Mouse (Mus musculus) liver, postnatal 0 days (tissue): ENCODE data around the gene Il6st. TPM values are rescaled to one million over a fixed set of nuclear protein-coding genes. Genes with fewer than 3 reads are reported as not detected.

Source experiments
- ATAC-seq: fragments of 200-750 bp; cut with Nextera tagmentation; 2 replicates; pipeline ENCODE4 v1.8.0; 2017; ENCODE audit warnings: mild to moderate bottlenecking, moderate library complexity
- DNase-seq: peaks from one replicate; pipeline ENCODE4 v3.0.0-alpha.2; 2016
- H3K27ac ChIP-seq: fragments of 300-500 bp; sonication (generic); 2 replicates; pipeline ENCODE4 v1.5.1; 2014; ENCODE audit warnings: antibody characterized with exemption, moderate library complexity, mild to moderate bottlenecking, low read depth
- H3K27me3 ChIP-seq: fragments of 300-500 bp; sonication (generic); 2 replicates; pipeline ENCODE4 v1.6.1; 2014; ENCODE audit warnings: low read length, control low read depth, mixed read lengths; ENCODE audit not compliant: insufficient read depth
- H3K36me3 ChIP-seq: fragments of 300-500 bp; sonication (generic); replicated peaks from 2 replicates; pipeline ENCODE4 v1.6.1; 2014; ENCODE audit warnings: mild to moderate bottlenecking, control low read depth, low read length, moderate library complexity, mixed read lengths; ENCODE audit not compliant: insufficient read depth
- H3K4me1 ChIP-seq: fragments of 300-500 bp; sonication (generic); 2 replicates; pipeline ENCODE4 v1.6.1; 2014; ENCODE audit warnings: antibody characterized with exemption, mild to moderate bottlenecking, control low read depth; ENCODE audit not compliant: insufficient read depth
- H3K4me2 ChIP-seq: fragments of 300-500 bp; sonication (generic); 2 replicates; pipeline ENCODE4 v1.6.1; 2014; ENCODE audit warnings: low read depth, mild to moderate bottlenecking, low read length, moderate library complexity, mixed read lengths
- H3K4me3 ChIP-seq: fragments of 300-500 bp; sonication (generic); 2 replicates; pipeline ENCODE4 v1.5.1; 2014; ENCODE audit warnings: low read depth, low read length
- H3K9ac ChIP-seq: fragments of 300-500 bp; sonication (generic); replicated peaks from 2 replicates; pipeline ENCODE4 v1.6.1; 2014; ENCODE audit warnings: mild to moderate bottlenecking, moderate library complexity
- H3K9me3 ChIP-seq: fragments of 300-500 bp; sonication (generic); 2 replicates; pipeline ENCODE4 v1.6.1; 2016; ENCODE audit warnings: mild to moderate bottlenecking, control low read depth, low read length, mixed read lengths
- CTCF ChIP-seq: sonication (generic); IDR thresholded peaks from 2 replicates; pipeline ENCODE4 v1.5.1; 2016; ENCODE audit warnings: antibody characterized with exemption, low read depth
- EP300 ChIP-seq: IDR thresholded peaks from 2 replicates; pipeline ENCODE4 v1.6.1; 2016; ENCODE audit warnings: antibody characterized with exemption, low read depth, mild to moderate bottlenecking
- WGBS: fragments of 180-500 bp; shearing (Covaris S2); extraction: QIAGEN DNeasy Blood & Tissue Kit; methylation state at CpG from one replicate; pipeline ENCODE4 v1.1.7; 2014; ENCODE audit not compliant: insufficient replicate concordance; 5-methylcytosine and 5-hydroxymethylcytosine counted together
- polyA plus RNA-seq: library from polyadenylated mRNA; unstranded; fragments of >200 nt; fragmentation: Nextera tagmentation; extraction: Ambion mirVana; gene quantifications from 2 replicates; pipeline ENCODE4 v1.2.1, GENCODE M21; 2015

The Il6st gene
- polyA plus RNA-seq, 1 experiment from 2014 or later = 11.7 TPM

DNA sequence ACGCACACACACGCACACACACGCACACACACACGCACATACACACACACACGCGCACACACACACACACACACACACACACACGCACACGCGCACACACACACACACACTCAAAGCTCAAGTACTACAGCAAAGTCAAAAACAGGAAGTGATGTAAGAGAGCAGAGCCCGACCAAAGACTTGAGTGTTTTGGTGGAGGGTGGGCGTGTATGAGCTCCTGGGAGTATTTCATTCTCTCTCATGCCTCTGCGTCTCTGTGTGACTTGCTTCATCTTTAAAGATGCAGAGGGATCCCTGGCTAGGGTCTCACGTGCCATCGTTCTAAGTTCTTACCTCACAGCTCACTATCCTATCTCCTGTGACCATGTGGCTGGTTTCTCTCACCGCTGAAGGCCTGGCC, 36.3 kb upstream of the Il6st start:
- peak; percentile 25; the same call in 1 of the 2 replicates for ATAC-seq
- peaks cover 10% of the 10 kb centered on the region; the same call in 1 of the 2 replicates for H3K4me1 ChIP-seq
- H3K27ac ChIP-seq = no peak overlapping the region
- TF ChIP-seq EP300 (no peak), CTCF (no peak)
- H3K9me3 ChIP-seq = no peaks in the 10 kb centered on the region
- H3K4me3 ChIP-seq = no peak overlapping the region
- no peaks in the 10 kb centered on the region for H3K27me3 ChIP-seq
- no peaks in the 10 kb centered on the region for H3K36me3 ChIP-seq
- no peak overlapping the region for H3K4me2 ChIP-seq
- WGBS = 72% methylated on average over 15 of the region's 15 CpGs
- H3K9ac ChIP-seq = no peak overlapping the region
- DNase-seq = peak; percentile 17

DNA sequence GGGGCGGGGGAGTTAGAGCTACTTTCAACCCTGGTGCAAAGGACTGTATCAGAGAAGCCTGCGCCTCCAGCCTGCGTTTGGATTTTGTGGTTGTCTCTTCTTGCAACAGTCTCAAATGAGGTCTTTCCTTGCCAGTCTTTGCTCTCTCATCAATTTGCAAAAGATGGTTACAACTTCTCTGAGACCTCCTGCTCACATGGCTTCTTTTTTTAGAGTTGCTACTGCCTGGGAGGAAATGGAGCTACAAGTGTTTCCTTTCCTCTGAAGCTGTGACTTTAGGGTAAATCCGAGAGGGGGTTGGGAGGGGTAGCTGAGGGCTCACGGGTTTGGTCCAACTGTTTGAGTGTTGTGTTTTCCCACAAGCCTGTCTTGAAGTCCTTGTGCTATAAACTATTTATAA, 30.6 kb upstream of the Il6st start:
- ATAC-seq = no peak
- TF ChIP-seq EP300 (no peak), CTCF (no peak)
- H3K36me3 ChIP-seq = no peaks in the 10 kb centered on the region
- H3K27me3 ChIP-seq = no peaks in the 10 kb centered on the region
- no peaks in the 10 kb centered on the region for H3K9me3 ChIP-seq
- H3K4me3 ChIP-seq = no peak overlapping the region
- H3K4me1 ChIP-seq = no peaks in the 10 kb centered on the region
- H3K9ac ChIP-seq = no peak overlapping the region
- DNase-seq = no peak
- H3K4me2 ChIP-seq = no peak overlapping the region
- H3K27ac ChIP-seq = no peak overlapping the region
- WGBS = 28% methylated on average over 5 of the region's 5 CpGs

DNA sequence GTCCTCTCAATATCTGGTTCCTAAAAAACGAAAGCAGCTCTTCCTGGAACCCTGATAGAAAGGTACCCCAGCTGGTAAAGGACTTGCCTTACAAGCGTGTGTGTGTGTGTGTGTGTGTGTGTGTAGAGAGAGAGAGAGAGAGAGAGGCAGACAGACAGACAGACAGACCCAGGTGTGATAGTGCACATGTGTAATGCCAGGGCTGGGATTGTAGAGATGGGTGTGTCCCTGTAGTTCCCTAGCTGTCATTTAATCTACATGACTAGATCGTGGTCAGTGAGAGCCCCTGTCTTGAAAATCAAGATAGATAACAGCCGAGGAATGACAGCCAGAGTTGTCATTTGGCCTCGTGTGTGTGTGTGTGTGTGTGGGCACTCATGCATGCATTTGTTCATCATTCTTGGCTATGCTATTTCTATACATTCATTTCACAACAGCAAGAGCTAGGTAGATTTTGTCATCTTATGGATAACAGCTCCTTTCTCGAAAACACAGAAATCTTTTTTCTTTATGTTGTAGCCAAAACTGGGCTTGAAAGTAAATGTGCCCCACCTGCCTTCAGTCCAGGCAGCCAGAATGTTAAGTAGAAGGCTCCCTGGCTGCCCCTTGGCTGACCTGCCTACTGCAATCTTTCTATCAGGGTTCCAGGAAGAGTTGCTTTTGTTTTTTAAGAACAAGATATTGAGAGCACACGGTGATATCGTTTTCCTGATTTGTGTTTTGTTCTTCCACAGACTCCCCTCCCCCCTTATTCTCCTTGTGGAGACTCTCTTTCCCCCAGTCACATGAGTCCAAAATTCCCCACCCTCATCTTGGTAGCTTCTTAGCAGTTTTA, 28.4 kb upstream of the Il6st start:
- DNase-seq (no peak), ATAC-seq (no peak)
- 36% methylated on average over 8 of the region's 8 CpGs for WGBS
- H3K4me1 ChIP-seq = peaks cover 12% of the 10 kb centered on the region; the same call in 1 of the 2 replicates
- no peaks in the 10 kb centered on the region for H3K9me3 ChIP-seq
- H3K4me2 ChIP-seq = no peak overlapping the region
- H3K27me3 ChIP-seq = no peaks in the 10 kb centered on the region
- no peak overlapping the region for H3K9ac ChIP-seq
- TF ChIP-seq CTCF = no peak
- peak; percentile 41; the same call in 1 of the 2 replicates for TF ChIP-seq EP300
- no peaks in the 10 kb centered on the region for H3K36me3 ChIP-seq
- H3K27ac ChIP-seq = no peak overlapping the region
- H3K4me3 ChIP-seq = no peak overlapping the region

DNA sequence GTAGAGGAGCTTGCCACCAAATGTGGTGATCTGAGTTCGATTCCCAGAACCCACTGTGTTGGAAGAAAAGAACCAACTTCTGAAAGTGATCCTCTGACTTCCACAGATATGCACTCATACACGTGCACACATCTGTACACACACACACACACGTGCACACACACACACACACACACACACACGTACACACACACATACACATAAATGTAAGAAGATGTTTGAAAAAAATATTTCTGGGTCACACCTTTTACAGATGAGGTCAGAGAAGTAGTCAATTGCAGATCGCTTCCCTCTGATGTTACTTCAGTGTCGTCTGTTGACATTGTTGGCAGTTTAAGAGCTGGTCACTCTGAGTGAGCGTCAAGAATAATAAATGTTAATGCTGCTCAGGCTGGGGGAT, 27.6 kb upstream of the Il6st start:
- H3K9me3 ChIP-seq = no peaks in the 10 kb centered on the region
- no peaks in the 10 kb centered on the region for H3K36me3 ChIP-seq
- peaks cover 12% of the 10 kb centered on the region; the same call in 1 of the 2 replicates for H3K4me1 ChIP-seq
- H3K4me3 ChIP-seq = no peak overlapping the region
- H3K9ac ChIP-seq = no peak overlapping the region
- DNase-seq (no peak), ATAC-seq (no peak)
- H3K27ac ChIP-seq = no peak overlapping the region
- no peak overlapping the region for H3K4me2 ChIP-seq
- no peaks in the 10 kb centered on the region for H3K27me3 ChIP-seq
- TF ChIP-seq CTCF (no peak), EP300 (no peak)
- WGBS = 76% methylated on average over 7 of the region's 7 CpGs

DNA sequence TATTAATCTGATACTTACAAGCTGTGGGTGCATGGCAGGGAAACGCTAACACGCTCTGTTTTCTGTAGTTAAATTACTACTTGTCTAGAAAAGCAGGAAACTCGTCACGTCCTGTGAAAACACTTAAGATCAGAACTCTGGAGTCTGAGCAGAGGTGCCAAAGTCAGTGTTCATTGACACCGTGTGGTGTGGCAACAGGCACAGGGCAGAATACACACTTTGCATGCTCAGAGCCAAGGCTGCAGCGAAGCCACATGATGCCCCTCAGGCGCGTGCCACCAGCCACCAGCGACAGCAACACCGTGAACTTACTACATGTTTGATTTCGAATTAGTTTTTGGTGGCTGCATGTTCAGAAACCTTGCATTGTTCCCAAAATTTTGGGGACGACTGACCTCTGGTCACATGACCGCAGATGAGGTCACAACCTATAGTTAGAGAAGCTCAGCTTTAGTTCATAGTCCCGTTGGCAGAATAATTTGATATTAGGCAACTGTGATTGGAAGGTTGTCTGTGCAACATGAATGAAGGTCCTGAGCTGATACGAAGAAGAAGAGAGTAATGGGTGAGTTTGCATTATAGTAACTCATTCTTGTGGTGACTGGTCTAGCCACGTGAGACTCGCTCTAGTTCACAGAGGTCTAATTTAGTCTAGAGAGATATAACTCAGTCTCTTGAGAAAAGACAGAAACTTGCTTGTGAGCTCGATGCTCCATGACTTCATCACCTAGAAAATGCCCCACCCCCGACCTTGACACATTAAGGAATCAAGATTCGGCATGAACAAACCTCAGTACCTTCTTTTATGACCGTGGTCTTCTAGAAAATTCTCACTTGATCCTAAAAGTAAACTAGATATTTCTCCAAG, 25.6 kb upstream of the Il6st start:
- peaks cover 16% of the 10 kb centered on the region; the same call in 1 of the 2 replicates for H3K4me1 ChIP-seq
- H3K36me3 ChIP-seq = no peaks in the 10 kb centered on the region
- no peak overlapping the region for H3K4me3 ChIP-seq
- no peaks in the 10 kb centered on the region for H3K27me3 ChIP-seq
- DNase-seq (no peak), ATAC-seq (no peak)
- no peak for TF ChIP-seq CTCF
- no peak for TF ChIP-seq EP300
- 68% methylated on average over 21 of the region's 21 CpGs for WGBS
- H3K9ac ChIP-seq = no peak overlapping the region
- no peak overlapping the region for H3K4me2 ChIP-seq
- no peak overlapping the region; the same call in 1 of the 2 replicates for H3K27ac ChIP-seq
- H3K9me3 ChIP-seq = no peaks in the 10 kb centered on the region
